In the genomic region with DNA sequence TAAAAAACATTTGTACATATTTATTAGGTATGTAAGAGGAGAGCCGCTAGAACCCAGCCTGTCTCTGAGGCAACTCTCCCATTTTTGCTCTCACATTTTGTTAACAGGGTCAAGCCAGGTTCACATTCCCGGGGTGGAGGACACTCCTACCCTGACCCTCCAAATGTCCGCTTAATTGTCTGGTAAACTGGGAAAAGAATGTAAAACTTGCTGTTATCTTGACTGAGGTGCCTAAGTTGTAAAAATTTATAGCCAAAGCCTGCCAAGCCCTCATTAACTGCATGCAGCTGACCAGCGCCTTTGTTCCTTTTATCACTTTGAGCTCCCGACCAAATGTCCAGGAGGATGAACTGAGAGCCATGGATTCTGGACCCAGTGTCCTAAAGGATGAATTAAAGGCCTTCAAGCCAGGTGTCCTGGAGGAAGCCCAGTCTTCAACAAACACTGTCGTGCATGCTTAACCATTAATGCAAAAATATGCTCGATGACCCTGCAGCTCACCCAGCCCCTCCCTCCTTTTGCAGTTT, we compare ENCODE assay signal across 17 mouse cellular contexts.
DNase-seq lines count a peak whose midpoint lies in the region.
"Had no signal": no experiment of that assay in that cellular context is flagged by ENCODE, and none has a peak within 500 bp of the region (broad histone marks: within the 10 kb centered on the region; RNA-seq: fewer than 3 reads in every experiment).

No protein-coding gene starts in this region.

- peak; percentile 54 for DNase-seq in kidney, adult 9 months
- DNase-seq in kidney, adult 11 months, result no peak
- peak; percentile 89 for DNase-seq in Muller cell, postnatal 12 days (ENCODE audit: inconsistent ontology term)
- DNase-seq in embryo, embryonic 10.5 days (ENCODE audit: low spot score), result peak; percentile 33
- DNase-seq in mesoderm, embryonic 11.5 days (ENCODE audit: low read depth, low spot score), result peak; percentile 51
- DNase-seq in left cerebral cortex, adult 9 months (ENCODE audit: low spot score in 2 of 2), result no peak
- DNase-seq in urinary bladder, postnatal 14 days (ENCODE audit: low spot score), result no peak
- DNase-seq: adrenal gland, adult 2 months; adrenal gland, postnatal 36 days; cerebellum, adult 18-20 months; cerebellum, postnatal 10 days; gastrocnemius, postnatal 14 days; heart, postnatal 4 days; layer of hippocampus, adult 9-11 months; lung, postnatal 10 days; thymus, adult 2 months; thymus, postnatal 36 days had no signal

Comparison
In these comparisons a context has a peak if more than half of its experiments do, and no peak if none do; other contexts are left out.
1. DNase-seq: peak in kidney, adult 9 months (single experiment), Muller cell, postnatal 12 days (single experiment), embryo, embryonic 10.5 days (single experiment) and mesoderm, embryonic 11.5 days (single experiment); none in kidney, adult 11 months (single experiment), left cerebral cortex, adult 9 months (0 of 2) and urinary bladder, postnatal 14 days (single experiment).